Mouse (Mus musculus): ENCODE data around the gene Adamts14. TPM values are rescaled to one million over a fixed set of nuclear protein-coding genes. Genes with fewer than 3 reads are reported as not detected.

The Adamts14 gene
- total RNA-seq, 1 experiment from 2014 or later: 2.8 TPM

GRCm38 (mm10) chr10:61178687-61179086, 94.6 kb downstream of the Adamts14 start:
- no peak for DNase-seq

DNA sequence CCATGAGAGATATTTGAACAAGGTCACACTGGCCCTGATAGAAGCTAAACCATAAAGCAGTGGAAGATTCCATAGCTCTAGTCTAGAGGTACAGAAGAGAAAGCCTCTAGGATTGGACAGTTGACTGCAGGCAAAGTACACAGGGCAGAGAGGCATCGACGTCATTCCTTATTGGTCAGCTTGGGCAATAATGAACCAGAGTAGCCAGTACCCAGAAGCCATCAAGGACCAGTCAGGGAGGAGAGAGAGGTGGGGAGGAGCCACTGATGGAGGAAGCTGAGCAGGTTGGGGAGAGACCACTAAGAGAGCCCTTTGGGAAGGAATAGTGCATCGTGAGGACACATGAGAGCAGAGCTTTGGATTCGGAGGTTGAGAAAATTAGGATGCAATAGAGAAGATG, 95.5 kb downstream of the Adamts14 start:
- no peak for DNase-seq

- no peak for DNase-seq
Observed at GRCm38 (mm10) chr10:61176221-61176790, 96.9 kb downstream of the Adamts14 start.

DNA sequence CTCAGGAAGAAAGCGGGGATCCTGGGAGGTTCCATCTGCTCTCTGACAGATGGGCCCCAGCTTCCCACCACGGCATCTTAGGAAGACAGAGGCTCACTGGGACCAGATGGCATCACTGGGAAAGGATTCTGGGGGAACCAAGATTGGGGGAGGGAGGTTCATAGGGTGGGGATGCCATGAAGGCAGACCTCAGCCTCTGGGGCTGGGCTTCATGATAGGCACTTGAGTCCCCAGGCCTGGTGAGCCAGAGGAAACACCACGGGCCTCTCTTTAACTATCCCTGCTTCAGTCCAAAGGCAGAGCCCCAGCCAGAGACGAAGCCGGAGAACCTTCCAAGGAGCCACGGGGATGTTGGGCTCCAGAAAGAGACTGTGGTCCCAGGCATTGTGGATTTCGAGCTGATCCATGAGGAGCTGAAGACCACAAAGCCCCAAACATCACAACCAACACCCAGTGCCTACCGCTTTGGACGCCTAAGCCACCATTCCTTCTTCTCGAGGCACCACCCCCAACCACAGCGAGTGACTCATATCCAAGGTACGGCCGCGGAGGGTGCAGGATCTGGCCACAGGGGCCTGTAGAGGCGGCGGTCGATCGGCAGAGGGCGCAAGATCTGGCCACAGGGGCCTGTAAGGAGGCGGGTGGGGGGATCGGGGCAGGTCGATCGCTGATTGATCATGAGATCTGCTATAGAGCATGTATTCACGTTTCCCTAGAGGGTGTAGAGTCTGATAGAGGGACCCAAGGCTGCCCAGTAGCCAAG, 97.6 kb downstream of the Adamts14 start:
- peak; percentile 41 for DNase-seq

DNA sequence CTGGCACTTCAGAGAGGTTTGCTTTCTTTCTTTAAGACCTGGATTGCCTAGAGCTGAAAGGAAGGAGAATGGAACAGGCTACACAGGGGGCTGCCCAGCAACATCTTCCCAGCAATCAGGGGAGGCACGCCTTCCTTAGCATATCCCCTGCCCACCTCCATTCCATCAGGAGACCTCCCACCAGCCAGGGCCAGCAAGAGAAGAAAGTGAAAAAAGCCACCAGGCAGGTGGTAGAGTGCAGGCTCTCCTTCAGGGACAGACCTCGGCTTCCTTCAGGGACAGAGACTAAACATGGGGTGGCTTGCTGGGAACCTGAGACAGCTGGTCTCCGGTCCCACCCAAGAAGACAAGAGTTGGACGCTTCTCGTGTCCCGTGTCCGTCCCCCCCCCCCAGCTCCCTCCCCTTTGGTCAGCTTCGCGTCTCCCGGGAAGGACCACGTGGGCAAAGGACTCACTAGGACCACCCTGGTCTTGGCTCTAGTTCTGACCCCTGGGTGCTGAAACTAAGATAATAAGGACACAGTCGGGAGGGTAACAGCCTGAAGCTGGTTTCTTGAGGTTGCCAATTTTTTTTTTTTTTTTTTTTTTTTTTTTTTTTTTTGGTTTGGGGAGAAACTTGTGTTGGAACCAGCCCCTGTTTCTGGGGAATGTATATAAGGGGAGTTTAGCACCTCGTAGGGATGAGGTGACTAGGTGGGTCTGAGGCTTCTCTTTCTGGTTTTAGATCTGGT, 98.4 kb downstream of the Adamts14 start:
- no peak for DNase-seq

DNA sequence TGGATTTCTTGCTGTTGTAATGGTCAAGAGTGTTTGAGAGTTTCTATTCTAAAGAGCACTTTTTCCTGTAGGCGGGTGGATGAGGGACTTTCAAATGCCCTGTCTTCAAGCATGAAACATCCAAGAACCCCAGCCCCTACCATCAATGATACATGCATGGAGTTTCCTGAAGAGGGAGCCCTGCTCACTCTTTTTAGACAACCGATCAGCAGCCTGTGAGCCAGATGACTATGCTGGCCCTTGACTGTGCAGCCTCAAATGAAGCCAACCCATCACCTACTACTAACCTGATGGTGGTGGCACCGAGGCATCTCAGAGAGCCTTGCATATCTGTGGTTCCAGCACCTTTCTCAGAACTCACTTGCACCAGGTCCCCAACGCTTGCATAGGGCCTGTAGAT, 100.7 kb downstream of the Adamts14 start:
- no peak for DNase-seq

DNA sequence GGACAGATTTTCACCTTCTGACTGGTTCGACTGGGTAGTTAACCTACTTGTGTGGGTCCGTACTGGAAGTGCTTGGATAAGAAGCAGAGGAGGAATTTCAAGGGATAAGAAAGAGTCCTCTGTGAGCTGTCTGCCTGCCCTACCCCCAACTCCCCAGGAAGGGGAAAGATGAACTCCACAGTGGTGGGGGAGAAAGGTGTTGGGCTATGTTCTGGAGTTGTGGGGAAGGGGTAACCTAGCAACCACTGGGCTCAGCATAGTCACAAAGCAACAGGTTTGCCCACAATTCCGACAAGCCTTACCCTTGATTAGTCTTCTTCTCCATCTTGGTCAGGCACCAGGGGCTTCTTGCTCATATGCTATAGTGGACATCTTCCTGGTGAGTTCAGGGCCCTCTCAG, 101.6 kb downstream of the Adamts14 start, which contains the start of gene Tbata:
Tbata (plus strand) TSS at position 301 of the 400 bp plus-strand sequence.
- no peak for DNase-seq

- no peak for DNase-seq
Observed at GRCm38 (mm10) chr10:61168393-61168792, 104.8 kb downstream of the Adamts14 start.

- no peak for DNase-seq
Observed at GRCm38 (mm10) chr10:61167333-61168096, 105.7 kb downstream of the Adamts14 start.

GRCm38 (mm10) chr10:61162366-61162765, 110.9 kb downstream of the Adamts14 start:
- peak; percentile 5 for DNase-seq

GRCm38 (mm10) chr10:61160671-61161070, 112.6 kb downstream of the Adamts14 start:
- peak; percentile 37 for DNase-seq

- no peak for DNase-seq
Observed at GRCm38 (mm10) chr10:61160089-61160488, 113.1 kb downstream of the Adamts14 start.

GRCm38 (mm10) chr10:61158594-61158993, 114.6 kb downstream of the Adamts14 start:
- no peak for DNase-seq

GRCm38 (mm10) chr10:61156453-61156852, 116.8 kb downstream of the Adamts14 start:
- no peak for DNase-seq

- DNase-seq: no peak
Observed at GRCm38 (mm10) chr10:61155611-61156010, 117.6 kb downstream of the Adamts14 start.

DNA sequence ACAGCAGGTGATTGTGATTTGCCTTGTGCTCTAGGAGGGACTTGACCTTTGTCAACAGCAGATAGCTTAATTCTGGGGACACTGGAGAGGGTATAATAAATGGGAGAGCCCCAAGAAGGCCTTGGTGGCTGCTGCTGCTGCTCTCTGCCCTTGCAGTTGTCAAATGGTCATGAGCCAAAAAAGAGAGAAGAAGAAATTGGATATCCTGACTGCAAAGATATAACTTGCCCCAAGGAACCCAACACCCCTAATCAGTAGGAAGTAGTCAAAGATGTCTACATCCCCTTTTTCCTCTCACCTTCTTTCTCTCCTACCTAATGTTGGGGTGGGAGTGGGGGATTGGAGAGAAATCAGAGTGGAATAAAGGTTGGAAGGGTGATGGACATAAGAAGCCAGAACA, 121.1 kb downstream of the Adamts14 start:
- DNase-seq: no peak

GRCm38 (mm10) chr10:61150616-61151015, 122.6 kb downstream of the Adamts14 start:
- peak; percentile 13 for DNase-seq

DNA sequence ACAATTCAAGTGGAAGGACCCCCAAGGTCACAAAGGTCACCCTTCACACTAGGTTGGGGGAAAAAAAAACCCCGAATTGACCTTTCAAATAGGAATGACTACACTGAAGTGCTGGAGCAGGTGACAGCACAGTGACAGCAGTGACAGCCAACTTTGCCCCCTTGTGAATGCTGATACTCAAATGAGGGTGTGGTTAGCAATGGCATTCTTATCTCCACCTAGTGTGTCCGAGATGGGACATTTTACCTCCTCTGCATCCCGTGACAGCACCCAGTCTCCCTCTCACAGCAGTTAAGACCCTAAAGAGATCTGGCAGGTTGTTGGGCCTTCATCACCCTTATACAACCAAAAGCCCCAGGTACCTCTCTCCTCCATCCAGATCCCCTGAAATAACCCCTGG, 123.8 kb downstream of the Adamts14 start:
- DNase-seq: no peak

- peak; percentile 97 for DNase-seq
Observed at GRCm38 (mm10) chr10:61147157-61148040, 125.8 kb downstream of the Adamts14 start, which contains the start of gene Sgpl1. Sgpl1 (minus strand) TSS chr10:61147703.

Data from adrenal gland, postnatal 25 days (tissue).